Comparison of ENCODE assay signal across 22 mouse cellular contexts in genomic region chr7:128249998-128250397, GRCm38 (mm10). TPM values are rescaled to one million over a fixed set of nuclear protein-coding genes. Genes with fewer than 3 reads are reported as not detected.
"Had no signal": no experiment of that assay in that cellular context is flagged by ENCODE, and none has a peak within 500 bp of the region (broad histone marks: within the 10 kb centered on the region; RNA-seq: fewer than 3 reads in every experiment).

No protein-coding gene starts in this region.

- H3K4me3 ChIP-seq: limb, embryonic 12.5 days; liver, embryonic 13.5 days; lung, embryonic 15.5 days; midbrain, embryonic 15.5 days; neural tube, embryonic 13.5 days had no signal

- H3K27ac ChIP-seq: kidney, postnatal 0 days; limb, embryonic 12.5 days; liver, embryonic 13.5 days; lung, embryonic 15.5 days; midbrain, embryonic 15.5 days; neural tube, embryonic 13.5 days had no signal

- H3K36me3 ChIP-seq: midbrain, embryonic 15.5 days had no signal

- ATAC-seq: liver, postnatal 0 days; midbrain, embryonic 15.5 days had no signal

- H3K27me3 ChIP-seq: lung, embryonic 15.5 days had no signal

- H3K9me3 ChIP-seq: limb, embryonic 12.5 days; liver, embryonic 13.5 days; lung, embryonic 15.5 days; midbrain, embryonic 15.5 days; neural tube, embryonic 13.5 days had no signal

- DNase-seq: kidney, adult 11 months; kidney, adult 9 months; kidney, postnatal 36 days; layer of hippocampus, adult 9-11 months; layer of hippocampus, postnatal 36 days; liver; liver, embryonic 13.5 days; liver, postnatal 0 days; lung, postnatal 36 days; retina, postnatal 1 day; right cerebral cortex, postnatal 14 days; thymus, adult 18-20 months; thymus, postnatal 14 days had no signal

RNA-seq across cellular contexts. Expression of gene Slc5a2, which starts 15.5 kb away (rescaled TPM):
- total RNA-seq: layer of hippocampus, adult 18-20 months; layer of hippocampus, postnatal 36 days; left cerebral cortex, postnatal 36 days; megakaryocyte progenitor cell, adult 5-6 weeks had no signal
- polyA plus RNA-seq: limb, embryonic 12.5 days; neural tube, embryonic 13.5 days had no signal

RNA-seq across cellular contexts. Expression of gene Cox6a2, which starts 43.8 kb away (rescaled TPM):
- polyA plus RNA-seq: kidney, postnatal 0 days; midbrain, embryonic 11.5 days; midbrain, embryonic 15.5 days had no signal
